Mouse (Mus musculus): ENCODE data around the gene Srp14. TPM values are rescaled to one million over a fixed set of nuclear protein-coding genes. Genes with fewer than 3 reads are reported as not detected.

Gene Srp14
- total RNA-seq, 2 experiments from 2014 or later, result 186 to 248 TPM

GRCm38 (mm10) chr2:118445696-118446674 is 33.5 kb downstream of the Srp14 start:
- ATAC-seq (replicated peaks; ENCODE audit: poor library complexity, severe bottlenecking), result no peak

- ATAC-seq (replicated peaks; ENCODE audit: poor library complexity, severe bottlenecking), result no peak
Observed at GRCm38 (mm10) chr2:118442723-118443122, 36.8 kb downstream of the Srp14 start.

DNA sequence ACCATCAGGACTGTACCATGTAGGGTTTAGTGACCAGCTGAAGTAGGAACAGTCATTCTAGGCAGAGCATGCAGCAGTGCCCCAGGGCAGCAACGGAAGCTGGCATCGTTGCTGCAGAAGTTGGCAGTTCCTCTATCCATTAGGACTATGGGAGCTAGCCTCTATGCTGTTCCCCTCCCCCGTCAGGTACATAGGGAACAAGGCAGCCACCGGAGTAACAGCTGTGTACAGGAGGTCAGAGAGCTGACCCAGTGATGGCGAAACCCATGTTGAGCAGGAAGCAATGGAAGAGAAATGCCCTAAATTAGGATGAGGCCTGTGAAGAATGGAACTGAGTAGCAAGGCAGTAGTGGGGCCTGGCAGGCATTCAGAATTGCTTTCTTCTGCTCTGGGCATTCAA is 37.3 kb downstream of the Srp14 start:
- peak; percentile 48 for ATAC-seq (replicated peaks; ENCODE audit: poor library complexity, severe bottlenecking)

DNA sequence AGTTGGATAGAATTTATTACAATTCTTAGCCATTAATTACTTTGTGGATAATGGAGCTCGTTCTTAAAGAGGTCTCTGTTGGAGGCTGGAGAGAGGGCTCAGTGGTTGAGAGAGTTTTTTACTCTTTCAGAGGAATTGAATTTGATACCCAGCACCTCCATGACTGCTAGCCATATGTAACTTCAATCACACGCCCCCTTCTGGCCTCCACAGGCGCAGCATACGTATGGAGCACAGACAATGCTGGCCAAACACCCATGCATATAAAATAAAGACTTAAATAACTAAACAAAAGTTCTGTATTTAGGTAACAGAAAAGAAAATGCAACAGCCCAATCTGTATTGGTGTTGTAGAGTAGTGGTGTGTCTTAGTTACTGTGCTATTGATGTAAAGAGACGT is 47.9 kb downstream of the Srp14 start:
- ATAC-seq (replicated peaks; ENCODE audit: poor library complexity, severe bottlenecking), result peak; percentile 50; the same call in 1 of the 2 replicates

DNA sequence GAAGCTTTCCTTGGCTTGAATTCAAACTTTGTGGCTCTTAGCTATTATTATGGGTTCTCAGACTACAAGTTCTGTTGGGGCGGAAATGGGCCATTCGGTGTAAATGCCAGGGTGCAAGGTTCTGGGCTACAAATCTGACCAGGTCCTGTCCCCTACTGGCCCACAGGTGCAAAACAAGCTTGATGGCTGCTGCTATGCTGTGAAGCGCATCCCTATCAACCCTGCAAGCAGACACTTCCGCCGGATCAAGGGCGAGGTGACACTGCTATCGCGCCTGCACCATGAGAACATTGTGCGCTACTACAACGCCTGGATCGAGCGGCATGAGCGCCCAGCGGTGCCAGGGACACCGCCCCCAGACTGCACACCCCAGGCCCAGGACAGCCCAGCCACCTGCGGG is 48.9 kb downstream of the Srp14 start:
- no peak for ATAC-seq (replicated peaks; ENCODE audit: poor library complexity, severe bottlenecking)

GRCm38 (mm10) chr2:118429297-118429696 is 50.2 kb downstream of the Srp14 start:
- peak; percentile 46 for ATAC-seq (replicated peaks; ENCODE audit: poor library complexity, severe bottlenecking)

DNA sequence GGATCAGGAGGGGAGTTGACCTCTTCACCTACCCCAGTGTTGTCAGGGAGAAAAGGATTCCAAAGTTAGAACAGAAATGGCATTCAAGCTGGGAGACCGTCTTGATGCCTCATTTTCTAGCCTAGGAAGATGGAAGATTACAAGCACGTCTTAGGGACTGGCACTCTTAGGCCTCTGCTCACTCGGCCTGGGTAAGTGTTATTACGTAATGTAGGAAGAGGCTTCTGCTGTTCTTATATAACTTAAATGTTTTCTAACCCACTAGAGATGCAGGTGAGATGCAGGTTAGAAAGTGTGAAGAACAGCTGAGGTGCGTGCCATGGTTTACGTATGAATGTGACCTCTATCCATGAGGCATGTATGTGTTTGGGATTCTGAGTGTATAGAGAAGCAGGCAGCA is 51.2 kb downstream of the Srp14 start:
- ATAC-seq (replicated peaks; ENCODE audit: poor library complexity, severe bottlenecking), result no peak

Other genes starting within 250 kb of the Srp14 start
- gene Fsip1, start 222.7 kb downstream of the Srp14 start, total RNA-seq (2014; fragmentation: Nextera tagmentation), result not detected in 2 replicates
- not detected in 2 replicates for gene Fsip1, start 222.7 kb downstream of the Srp14 start, total RNA-seq (2017)
- not detected in 2 replicates for gene Gpr176, start 106.3 kb downstream of the Srp14 start, total RNA-seq (2014; fragmentation: Nextera tagmentation)
- not detected in 2 replicates for gene Gpr176, start 106.3 kb downstream of the Srp14 start, total RNA-seq (2017)
- 16.3 and 20.0 TPM in 2 replicates for gene Eif2ak4, start 91.1 kb downstream of the Srp14 start, total RNA-seq (2014; fragmentation: Nextera tagmentation)
- 12.7 and 17.5 TPM in 2 replicates for gene Eif2ak4, start 91.1 kb downstream of the Srp14 start, total RNA-seq (2017)
- 0.52 and 6.0 TPM in 2 replicates for gene Bmf, start 70.0 kb upstream of the Srp14 start, total RNA-seq (2014; fragmentation: Nextera tagmentation)
- gene Bmf, start 70.0 kb upstream of the Srp14 start, total RNA-seq (2017), result 0.21 and 0.60 TPM in 2 replicates
- 30.5 and 39.4 TPM in 2 replicates for gene Bub1b, start 118.5 kb upstream of the Srp14 start, total RNA-seq (2014; fragmentation: Nextera tagmentation)
- 101 and 117 TPM in 2 replicates for gene Bub1b, start 118.5 kb upstream of the Srp14 start, total RNA-seq (2017)
- 0.32 TPM in 1 of 2 replicates, not detected in the other for gene Pak6, start 183.6 kb upstream of the Srp14 start, total RNA-seq (2014; fragmentation: Nextera tagmentation)
- gene Pak6, start 183.6 kb upstream of the Srp14 start, total RNA-seq (2017), result 0.05 TPM in 1 of 2 replicates, not detected in the other
- 0.77 and 1.0 TPM in 2 replicates for gene Ankrd63, start 224.3 kb upstream of the Srp14 start, total RNA-seq (2014; fragmentation: Nextera tagmentation)
- gene Ankrd63, start 224.3 kb upstream of the Srp14 start, total RNA-seq (2017), result 0.62 and 0.69 TPM in 2 replicates
- 99.1 and 108 TPM in 2 replicates for gene Plcb2, start 248.7 kb upstream of the Srp14 start, total RNA-seq (2014; fragmentation: Nextera tagmentation)
- 54.3 and 70.7 TPM in 2 replicates for gene Plcb2, start 248.7 kb upstream of the Srp14 start, total RNA-seq (2017)

All from granulocyte monocyte progenitor cell, adult 5-6 weeks (primary cell).